Mouse (Mus musculus) large intestine, adult 2 months (tissue): ENCODE results near the gene Gon7. TPM values are rescaled to one million over a fixed set of nuclear protein-coding genes. Genes with fewer than 3 reads are reported as not detected.
A peak's percentile ranks its signal among the peaks of the same experiment; 100 is the strongest.

ENCODE experiments used
- DNase-seq: peaks from one replicate; pipeline ENCODE4 v3.0.0-alpha.2; 2012; ENCODE audit warnings: low read depth, low spot score
- WGBS: fragments of 180-500 bp; shearing (Covaris S2); methylation state at CpG from one replicate; pipeline ENCODE4 v1.1.7; 2018; 5-methylcytosine and 5-hydroxymethylcytosine counted together
- polyA plus RNA-seq: library from polyadenylated mRNA; depleted of rRNA; stranded (reverse); fragments of >200 nt; gene quantifications from 2 replicates; pipeline ENCODE4 v1.2.3, GENCODE M21; 2012; rRNA removed

Gene Gon7
- polyA plus RNA-seq = 8.0 and 10.3 TPM in 2 replicates

DNA sequence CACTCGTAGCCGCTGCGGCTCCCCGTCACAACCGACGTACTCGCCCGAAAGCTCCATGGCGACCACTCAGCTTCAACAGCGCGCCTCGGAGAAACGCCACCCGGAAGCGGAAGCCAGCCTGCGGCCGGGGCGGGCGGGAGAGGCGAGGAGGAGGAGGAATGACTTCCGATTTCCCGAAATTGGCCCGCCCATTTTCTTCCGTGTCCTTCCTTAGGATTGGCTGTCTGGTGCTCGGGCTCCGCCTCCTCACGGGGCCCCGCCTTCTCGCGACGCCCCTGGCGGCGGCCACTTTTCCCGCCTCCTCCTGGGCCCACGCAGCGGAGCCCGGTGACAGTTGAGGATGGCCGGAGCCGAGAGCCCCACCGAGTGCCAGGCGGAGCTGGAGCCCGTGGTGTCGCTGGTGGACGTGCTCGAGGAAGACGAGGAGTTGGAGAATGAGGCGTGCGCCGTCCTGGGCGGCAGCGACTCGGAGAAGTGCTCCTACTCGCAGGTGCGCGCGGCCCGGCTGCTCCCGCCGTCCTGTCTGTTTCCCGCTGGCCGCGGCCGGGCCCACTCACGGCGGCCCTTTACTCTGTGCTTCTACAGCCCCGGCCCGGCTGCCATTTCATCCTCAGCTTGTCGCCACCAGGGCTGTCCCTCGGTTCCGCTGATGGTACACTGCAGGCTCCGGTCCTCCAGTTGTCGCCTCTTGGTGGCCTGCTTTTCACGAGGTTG, at the start of gene Gon7, which contains the start of the genes Gm28051 and Ubr7:
Gon7 (minus strand) TSS at position 115 of the 714 bp plus-strand sequence.
Gm28051 (minus strand) TSS at position 77 of the 714 bp plus-strand sequence.
Ubr7 (plus strand) TSS at position 279 of the 714 bp plus-strand sequence.
- under 1% methylated on average over 73 of the region's 73 CpGs for WGBS
- peak; percentile 87 for DNase-seq

DNA sequence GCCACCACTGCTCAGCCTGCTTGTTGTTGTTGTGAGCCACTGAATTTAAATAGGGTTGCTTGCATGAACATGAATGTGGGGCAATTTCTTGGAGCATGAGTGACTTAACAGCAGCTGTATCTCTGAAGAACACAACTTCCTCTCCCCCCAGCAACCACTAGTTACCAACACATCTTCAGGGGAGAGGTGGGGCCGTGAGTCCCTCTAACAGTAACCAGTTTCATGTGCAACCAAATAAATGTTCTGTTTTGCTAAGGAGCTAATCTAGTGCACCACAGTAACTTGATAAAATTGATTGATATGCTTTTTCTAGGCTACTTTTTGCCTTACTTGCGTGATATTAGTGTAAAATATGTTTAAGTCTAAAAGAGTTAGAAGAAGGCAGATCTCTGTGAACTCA, 41.9 kb upstream of the Gon7 start:
- WGBS = 94% methylated on average over 2 of the region's 2 CpGs
- DNase-seq = no peak

DNA sequence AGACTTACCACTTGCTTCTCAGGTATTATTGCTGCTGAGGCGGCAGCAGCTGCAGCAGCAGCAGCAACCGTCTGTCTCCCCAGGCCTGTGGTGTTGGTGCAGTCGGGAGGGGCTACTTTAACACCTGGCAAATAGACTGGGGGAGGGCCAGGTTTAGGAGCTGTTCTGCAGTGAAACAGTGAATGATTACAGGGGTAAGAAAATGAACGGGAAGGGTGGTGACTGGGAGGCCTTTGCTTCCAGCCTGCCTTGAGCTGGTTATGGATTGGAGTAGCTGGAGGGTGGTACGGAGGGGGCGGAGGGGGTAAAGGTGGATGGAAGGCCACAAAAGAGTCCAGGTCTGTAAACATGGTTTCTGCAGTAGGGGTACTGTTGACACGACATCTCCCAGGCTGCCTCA, 30.3 kb upstream of the Gon7 start:
- no peak for DNase-seq
- WGBS = 71% methylated on average over 7 of the region's 7 CpGs

DNA sequence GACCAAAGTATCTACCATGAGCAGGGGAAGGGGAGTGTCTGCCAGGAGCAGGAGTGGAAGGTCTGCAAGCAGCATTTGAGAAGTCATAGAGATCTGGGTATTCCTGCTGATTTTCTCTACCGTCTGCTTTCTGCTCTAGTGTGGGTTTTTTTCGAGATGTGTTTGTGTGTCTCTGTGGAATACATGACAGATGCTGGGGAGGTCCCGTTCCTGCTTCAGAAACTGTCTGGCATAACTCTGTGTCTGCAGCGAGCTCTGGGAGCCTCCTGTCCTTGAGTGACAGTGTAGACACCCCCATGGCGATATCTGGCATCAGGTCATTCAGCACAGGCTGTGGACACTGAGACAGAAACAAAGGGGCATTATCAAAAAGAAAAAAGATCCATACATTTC, 28.0 kb upstream of the Gon7 start:
- DNase-seq = no peak
- 89% methylated on average over 5 of the region's 5 CpGs for WGBS

DNA sequence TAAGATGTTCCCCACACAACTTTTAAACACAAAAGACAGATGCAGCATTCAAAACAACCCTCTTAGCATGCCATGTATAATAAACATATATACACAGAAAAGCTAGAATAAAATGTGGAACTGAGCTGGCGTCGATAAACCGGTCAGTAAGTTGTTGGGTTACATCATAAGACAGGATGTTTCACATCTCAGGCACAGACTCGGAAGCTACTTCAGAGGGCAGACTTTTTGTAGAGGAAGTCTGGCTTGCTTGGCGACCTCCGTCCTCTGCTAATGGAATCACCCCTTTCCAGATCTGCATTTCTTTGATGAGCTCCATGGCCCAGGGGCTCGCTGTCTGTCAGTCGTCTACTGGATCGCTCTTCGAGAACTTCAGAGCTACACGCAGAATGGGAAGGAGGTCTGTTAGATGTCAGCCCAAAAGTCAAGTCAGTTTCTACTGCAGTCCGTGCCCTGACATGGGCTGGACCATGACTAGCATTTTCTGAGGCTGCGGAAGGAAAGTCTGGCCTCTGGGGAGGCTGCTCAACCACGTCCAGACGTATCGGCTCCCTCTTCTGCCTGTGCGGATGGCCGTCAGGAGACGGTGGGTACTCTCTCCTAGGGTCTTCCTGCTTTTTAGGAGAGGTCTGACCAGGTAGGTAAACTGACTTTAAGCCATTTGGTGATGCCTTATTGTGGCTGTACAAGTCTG, 27.4 kb upstream of the Gon7 start:
- DNase-seq = no peak
- 88% methylated on average over 19 of the region's 19 CpGs for WGBS

DNA sequence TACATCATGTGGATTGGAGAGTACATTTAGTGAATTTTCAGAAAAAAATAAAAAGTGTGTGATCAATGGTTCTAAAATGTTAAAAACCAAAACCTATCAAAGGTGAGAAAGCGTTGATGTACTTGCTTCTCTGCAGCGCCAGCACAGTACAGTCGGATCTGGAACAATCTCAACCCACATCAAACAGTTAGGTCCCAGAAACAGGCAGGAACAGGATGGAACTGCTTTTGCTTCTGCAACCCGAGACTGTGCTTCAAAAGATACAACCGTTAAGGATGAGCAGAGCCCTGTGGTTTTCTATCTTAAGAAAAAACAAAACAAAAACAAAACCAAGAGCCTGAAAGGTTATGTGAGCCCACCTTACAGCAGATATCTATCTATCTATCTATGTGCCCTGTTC, 25.2 kb upstream of the Gon7 start:
- no peak for DNase-seq

DNA sequence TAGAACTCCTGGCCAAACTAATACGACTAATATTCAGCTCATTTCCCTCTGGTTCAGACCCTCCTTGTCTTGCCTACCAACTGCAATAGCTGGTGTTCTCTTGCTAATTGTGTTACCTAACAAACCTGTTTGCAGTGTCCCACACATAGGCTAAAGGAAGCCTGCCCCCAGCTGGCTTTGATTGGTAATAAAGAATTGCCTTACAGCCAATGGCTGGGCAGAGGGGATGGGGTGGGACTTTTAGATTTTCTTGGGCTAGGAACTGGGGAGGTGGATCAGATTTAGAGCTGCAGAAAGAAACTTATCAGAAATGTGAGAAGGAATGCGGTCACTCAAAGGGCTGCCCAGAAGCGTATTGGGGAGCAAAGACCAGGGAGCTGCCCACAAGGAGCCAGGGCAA, 21.8 kb upstream of the Gon7 start:
- WGBS = 71% methylated on average over 3 of the region's 3 CpGs
- no peak for DNase-seq

More for the DNA sequence above, 25.2 kb upstream of the Gon7 start:
- WGBS = 90% methylated on average over 5 of the region's 5 CpGs

DNA sequence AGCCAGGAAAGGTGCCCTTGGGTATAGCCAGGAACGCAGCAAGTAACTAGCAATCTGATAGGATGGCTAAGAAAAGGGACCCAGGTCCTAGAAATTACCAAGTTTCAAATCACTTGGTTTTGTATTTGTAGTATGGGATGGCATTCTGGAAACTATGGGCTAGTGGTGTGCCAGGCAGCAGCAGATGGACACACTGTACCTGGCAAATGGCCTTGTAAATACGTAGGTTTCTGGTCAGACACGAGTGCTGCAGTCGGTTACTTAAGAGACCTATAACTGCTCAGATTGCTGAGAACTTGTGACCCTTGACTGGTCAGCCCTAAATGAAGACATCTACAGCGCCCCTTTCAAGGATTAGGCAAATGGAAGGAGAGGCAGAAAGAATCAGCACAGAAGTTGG, 20.5 kb upstream of the Gon7 start:
- no peak for DNase-seq
- 83% methylated on average over 5 of the region's 5 CpGs for WGBS

DNA sequence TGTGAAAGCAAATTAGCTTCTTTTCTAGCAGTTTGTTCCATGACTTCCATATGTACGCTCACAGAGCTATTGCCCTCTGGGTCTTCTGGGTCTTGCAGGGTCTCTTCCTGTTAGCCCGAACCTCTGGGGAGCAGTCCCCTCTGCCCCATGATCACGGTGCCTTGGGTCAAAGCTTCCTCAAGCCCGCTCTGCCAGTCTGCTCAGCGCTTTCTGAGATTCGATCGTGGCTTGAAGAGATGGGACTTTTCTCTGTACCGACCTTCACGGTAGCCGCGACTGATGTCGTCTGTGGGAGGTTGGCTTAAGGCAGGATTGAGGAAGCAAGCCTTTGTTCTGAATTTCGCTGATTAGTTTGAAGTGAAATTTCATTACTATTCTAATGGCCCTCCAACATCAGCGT, 18.4 kb upstream of the Gon7 start:
- no peak for DNase-seq
- 94% methylated on average over 14 of the region's 14 CpGs for WGBS

DNA sequence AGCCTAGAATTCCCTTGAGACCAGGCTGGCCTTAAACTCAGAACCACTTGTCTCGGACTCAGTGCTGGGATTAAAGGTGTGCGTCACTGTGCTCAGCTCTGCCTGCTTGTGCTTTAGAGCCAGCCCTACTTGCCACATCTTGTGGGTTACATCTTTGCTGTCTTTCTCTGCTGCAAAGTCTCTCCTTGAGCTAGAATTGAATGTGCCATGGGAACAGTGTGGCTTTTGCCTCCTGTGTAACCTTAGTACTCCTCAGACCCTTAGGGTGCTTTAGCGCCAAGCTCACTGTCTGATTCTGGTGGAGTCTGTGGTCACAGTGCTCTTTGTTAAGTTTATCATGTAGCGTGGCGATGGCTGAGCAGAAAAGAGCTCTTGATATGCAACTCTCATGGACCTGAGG, 15.1 kb upstream of the Gon7 start:
- WGBS = 94% methylated on average over 5 of the region's 5 CpGs
- DNase-seq = no peak

DNA sequence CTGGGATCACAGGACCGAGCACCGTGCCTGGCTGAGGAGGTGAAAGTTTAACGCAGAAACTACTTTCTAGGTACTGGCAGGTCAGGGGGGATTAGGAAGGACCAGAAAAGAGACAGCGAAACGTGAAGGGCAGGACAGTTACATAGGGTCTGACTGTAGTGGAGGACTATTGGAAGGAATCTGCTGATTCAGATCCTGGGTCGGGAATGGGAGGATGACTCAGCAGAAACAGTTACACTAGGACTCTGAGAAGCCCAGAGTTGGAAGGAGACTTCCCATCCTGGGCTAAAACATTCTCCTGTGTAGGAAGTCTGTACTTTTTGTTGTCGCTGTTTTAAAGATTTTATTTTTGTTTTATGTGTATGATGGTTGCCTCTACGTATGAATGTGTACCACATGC, 14.0 kb upstream of the Gon7 start:
- WGBS = 96% methylated on average over 8 of the region's 8 CpGs
- no peak for DNase-seq

DNA sequence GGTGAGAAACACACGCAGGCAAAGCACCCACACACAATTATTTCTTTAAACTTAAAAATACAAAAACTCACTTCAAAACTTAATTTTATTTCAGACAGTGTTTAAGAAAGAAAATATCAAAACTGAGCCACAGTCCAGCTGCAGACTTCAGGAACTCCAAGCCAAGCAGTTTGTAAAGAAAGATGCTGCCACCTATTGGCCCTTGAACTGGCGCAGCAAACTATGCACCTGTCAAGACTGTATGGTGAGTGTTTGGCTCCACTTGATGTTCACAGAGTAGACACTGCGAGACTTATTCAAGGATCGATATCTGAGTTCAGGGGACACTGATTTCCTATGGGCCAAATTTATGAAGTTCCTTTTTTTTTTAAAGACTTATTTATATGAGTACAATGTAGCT, 11.4 kb upstream of the Gon7 start:
- DNase-seq = no peak
- WGBS = 91% methylated on average over 4 of the region's 4 CpGs

DNA sequence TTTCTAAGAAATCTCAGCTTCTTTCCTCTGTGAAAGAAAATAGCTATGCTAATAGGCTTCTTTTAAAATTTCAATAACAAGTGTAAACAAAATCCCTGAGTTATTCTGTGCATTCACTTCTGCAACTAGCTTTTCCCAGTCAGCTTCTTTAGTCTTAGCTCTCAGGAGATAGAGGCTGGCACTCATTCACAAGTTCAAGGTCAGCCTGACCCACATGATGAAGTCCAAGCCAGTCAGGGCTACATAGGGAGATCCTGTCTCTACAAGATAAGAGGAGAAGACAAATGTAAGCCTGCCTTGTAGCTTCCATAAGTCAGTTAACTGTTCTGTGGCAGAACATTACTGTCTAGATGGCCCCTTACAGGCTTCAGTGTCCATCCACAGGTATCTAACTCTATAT, 6.1 kb upstream of the Gon7 start:
- no peak for DNase-seq

DNA sequence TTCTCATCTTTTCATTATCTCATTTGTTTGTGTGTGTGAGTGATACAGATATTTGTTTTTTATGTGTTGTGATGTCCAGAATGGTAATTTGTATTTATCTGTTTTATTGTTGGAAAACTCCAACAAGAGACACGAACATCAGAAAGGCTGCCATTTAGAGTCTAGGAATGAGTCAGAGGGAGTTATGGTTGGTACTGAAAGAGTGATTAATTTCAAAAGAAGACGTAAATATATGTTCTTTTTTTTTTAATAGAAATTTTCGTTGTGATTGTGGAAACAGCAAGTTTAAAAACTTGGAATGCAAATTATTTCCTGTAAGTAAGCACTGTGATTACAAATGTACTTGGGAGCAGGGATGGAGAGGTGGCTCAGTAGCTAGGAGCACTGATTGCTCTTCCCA, 4.1 kb upstream of the Gon7 start:
- DNase-seq = no peak
- whole genome bisulfite sequencing = 79% methylated on average over 3 of the region's 3 CpGs

DNA sequence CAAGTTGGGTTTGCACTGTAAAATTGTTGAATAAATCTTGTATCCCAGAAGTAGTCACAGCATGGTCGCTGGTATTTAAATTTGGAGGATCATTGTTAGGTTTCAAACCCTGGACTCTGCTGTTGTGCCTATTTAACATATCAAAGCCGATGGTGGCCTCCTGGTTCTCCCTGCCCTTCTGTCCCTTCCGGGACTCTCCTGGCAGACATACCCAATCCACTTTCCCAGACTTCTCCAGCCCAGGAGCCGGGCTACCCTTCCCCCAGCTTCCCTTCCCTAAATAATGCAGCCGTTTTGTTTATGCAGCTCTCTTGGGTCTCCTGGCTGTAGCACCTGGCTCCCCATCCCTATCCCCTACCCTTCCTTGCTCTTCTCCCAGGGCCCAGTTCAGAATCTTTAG, 1.3 kb upstream of the Gon7 start:
- WGBS = 3% methylated on average over 5 of the region's 5 CpGs
- no peak for DNase-seq

DNA sequence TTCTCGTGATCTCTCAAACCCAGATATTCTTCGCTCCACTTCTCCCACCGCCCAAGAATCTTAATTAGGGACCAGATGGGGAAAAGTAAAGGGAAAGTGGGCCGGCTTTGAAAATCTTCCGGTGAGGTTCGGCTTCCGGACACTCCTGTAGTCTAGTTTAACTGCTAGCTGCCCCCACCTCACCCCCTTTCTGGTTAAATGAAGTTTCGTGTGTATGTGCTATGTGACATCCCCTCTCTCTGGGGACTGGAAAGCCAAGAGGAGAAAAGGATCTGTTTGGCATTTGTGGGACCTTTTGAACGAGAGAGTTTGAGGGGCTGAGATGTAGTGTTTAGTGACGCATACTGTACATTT, 777 bp upstream of the Gon7 start, which contains the start of gene Gm20604:
Gm20604 (minus strand) TSS at position 270 of the 354 bp plus-strand sequence.
- no peak for DNase-seq
- under 1% methylated on average over 10 of the region's 10 CpGs for WGBS

DNA sequence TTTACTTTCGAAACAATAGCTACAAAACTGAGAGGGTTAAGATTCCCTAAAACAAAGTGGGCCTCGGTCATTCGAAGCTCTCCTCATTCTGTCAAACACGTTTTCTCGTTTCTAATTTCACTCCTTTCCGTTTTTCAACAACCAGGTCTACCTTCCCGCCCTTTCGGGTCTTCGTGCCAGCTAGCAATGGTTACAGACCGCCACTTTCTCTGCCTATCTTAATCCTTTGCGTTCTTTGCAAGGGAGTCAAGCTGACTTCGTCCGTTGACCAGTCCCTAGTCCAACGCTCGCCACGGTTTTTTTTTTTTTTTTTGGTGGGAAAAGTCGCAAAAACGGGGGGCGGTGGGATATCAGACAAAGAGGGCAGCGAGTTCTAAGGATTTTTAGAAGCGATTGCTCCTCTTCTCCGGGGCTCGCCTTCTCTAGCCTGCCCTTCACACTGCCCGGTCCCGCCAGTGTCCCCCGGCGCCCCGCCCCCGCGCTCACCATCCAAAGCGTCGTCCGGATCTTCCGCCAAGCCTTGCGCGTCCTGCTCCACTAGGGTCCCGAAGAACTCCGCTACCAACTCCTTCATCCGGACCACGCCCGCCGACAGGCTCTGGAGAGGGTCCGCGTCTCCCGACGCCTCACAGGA, 431 bp downstream of the Gon7 start:
- 2% methylated on average over 46 of the region's 46 CpGs for WGBS
- DNase-seq = no peak

DNA sequence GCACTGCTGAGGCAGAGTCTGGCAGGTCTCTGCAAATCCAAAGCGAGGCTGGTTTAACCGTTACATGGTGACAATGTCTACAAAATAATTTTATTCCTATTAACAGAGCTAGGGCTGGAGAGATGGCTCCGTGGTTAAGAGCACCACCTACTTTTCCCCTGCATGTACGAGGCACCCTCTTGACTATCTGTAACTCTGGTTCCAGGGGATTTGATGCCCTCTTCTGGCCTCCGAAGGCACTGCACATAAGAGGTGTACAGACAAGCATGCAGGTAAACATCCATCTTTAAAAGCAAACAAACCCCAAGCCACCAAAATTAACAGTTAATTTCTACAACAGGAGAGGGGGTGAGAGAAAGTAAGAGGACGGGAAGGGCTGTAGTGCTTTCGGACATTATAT, 1.3 kb downstream of the Gon7 start:
- DNase-seq = no peak
- 69% methylated on average over 7 of the region's 7 CpGs for WGBS

DNA sequence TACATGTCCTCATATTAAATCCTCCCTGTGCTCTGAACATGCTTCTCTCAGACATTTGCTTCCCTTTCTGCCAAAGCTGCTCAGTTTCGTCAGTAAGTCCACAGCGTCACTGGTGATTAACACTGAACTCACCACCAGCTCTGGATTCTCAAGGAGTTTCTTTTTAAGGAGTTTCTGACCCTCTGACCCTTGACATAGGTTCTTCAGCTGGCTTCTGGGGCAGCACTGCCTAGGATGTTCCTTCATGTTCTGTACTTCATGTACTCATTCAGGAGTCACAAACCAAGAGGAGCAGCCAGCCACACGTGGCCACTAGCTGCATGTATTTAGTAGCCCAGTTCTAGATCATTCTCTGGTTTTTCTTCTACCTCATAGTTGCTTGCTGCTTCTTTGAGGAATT, 9.3 kb downstream of the Gon7 start:
- WGBS = 72% methylated on average over 3 of the region's 3 CpGs
- no peak for DNase-seq

DNA sequence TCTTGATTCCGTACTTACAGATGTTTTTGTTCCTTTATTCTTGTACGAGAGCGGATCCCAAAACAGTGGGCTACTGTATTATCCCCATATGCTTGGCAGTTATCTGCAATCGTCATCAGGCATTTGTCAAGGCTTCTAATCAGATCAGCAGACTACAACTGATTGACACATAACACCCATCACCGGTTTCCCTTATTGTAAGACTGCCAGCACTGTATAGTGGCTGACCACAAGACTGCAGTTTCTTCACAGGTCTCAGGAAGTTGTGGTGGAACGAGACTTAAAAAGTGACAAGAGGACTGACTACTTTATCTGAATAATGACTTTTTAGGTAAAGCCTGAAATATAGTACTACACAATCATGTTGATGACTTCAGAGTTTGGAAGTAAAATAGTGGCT, 12.8 kb downstream of the Gon7 start:
- DNase-seq = no peak
- 51% methylated on average over 6 of the region's 6 CpGs for WGBS
